Mouse (Mus musculus) spleen, postnatal 10 days (tissue): ENCODE results near the gene Hist1h2bb.

Experiments used
- DNase-seq, 2 experiments: peaks; one replicate each; pipeline ENCODE4 v3.0.0; 2021 to 2022; ENCODE audit warnings: low spot score in 2 of 2

Gene Hist1h2bb

GRCm38 (mm10) chr13:23749563-23750121, 3.1 kb downstream of the Hist1h2bb start:
- no peak for DNase-seq

GRCm38 (mm10) chr13:23750839-23751477, 4.4 kb downstream of the Hist1h2bb start, which contains the start of gene Hist1h2ab:
Hist1h2ab (plus strand) TSS chr13:23751126.
- peak; percentile 82 to 84 for DNase-seq

- peak in 1 of 2 experiments; percentile 47 for DNase-seq
These were observed 5.0 kb downstream of the Hist1h2bb start for GRCm38 (mm10) chr13:23751478-23751956.

GRCm38 (mm10) chr13:23752067-23752741, 5.7 kb downstream of the Hist1h2bb start, which contains the start of gene Hist1h3b:
Hist1h3b (plus strand) TSS chr13:23752267.
- DNase-seq: peak; percentile 89 to 93

GRCm38 (mm10) chr13:23752742-23753172, 6.2 kb downstream of the Hist1h2bb start:
- DNase-seq: peak in 1 of 2 experiments; percentile 53

- DNase-seq: no peak
These were observed 7.0 kb downstream of the Hist1h2bb start for GRCm38 (mm10) chr13:23753314-23754078.

- no peak for DNase-seq
These were observed 8.5 kb downstream of the Hist1h2bb start for GRCm38 (mm10) chr13:23755000-23755399.

- peak; percentile 90 to 94 for DNase-seq
These were observed 10.3 kb downstream of the Hist1h2bb start, which contains the start of gene Hist1h4b for GRCm38 (mm10) chr13:23756790-23757189. Hist1h4b (plus strand) TSS chr13:23757013.

GRCm38 (mm10) chr13:23757211-23757773, 10.8 kb downstream of the Hist1h2bb start:
- peak in 1 of 2 experiments; percentile 53 for DNase-seq

GRCm38 (mm10) chr13:23757921-23758320, 11.4 kb downstream of the Hist1h2bb start:
- DNase-seq: no peak

GRCm38 (mm10) chr13:23759251-23759771, 12.8 kb downstream of the Hist1h2bb start:
- no peak for DNase-seq

- no peak for DNase-seq
These were observed 13.3 kb downstream of the Hist1h2bb start for GRCm38 (mm10) chr13:23759916-23760239.

- peak in 1 of 2 experiments; percentile 61 for DNase-seq
These were observed 13.9 kb downstream of the Hist1h2bb start for GRCm38 (mm10) chr13:23760240-23760971.

GRCm38 (mm10) chr13:23760972-23761864, 14.7 kb downstream of the Hist1h2bb start, which contains the start of gene Hist1h4a:
Hist1h4a (minus strand) TSS chr13:23761230.
- DNase-seq: peak; percentile 96 to 99

GRCm38 (mm10) chr13:23761871-23762821, 15.6 kb downstream of the Hist1h2bb start, which contains the start of gene Hist1h3a:
Hist1h3a (minus strand) TSS chr13:23762386.
- DNase-seq: peak; percentile 81 to 86

- no peak for DNase-seq
These were observed 16.7 kb downstream of the Hist1h2bb start for GRCm38 (mm10) chr13:23763242-23763585.

GRCm38 (mm10) chr13:23763586-23764323, 17.2 kb downstream of the Hist1h2bb start, which contains the start of gene Hist1h1a:
Hist1h1a (plus strand) TSS chr13:23763666.
- peak; percentile 90 to 92 for DNase-seq
